Mouse (Mus musculus): ENCODE data around the gene Ank3. TPM values are rescaled to one million over a fixed set of nuclear protein-coding genes. Genes with fewer than 3 reads are reported as not detected.

Gene Ank3
- polyA plus RNA-seq, 1 experiment from 2014 or later: 69.3 TPM

- H3K4me1 ChIP-seq (ENCODE audit: control insufficient read depth, insufficient read depth, low read depth, low read length): peaks cover 35% of the 10 kb centered on the region
- 40% methylated on average over 5 of the region's 5 CpGs for WGBS
- H3K27ac ChIP-seq (ENCODE audit: low read depth, low read length): peak overlapping the region; percentile 55; the same call in 1 of the 2 replicates
- no peak for ATAC-seq
- H3K27me3 ChIP-seq (replicated peaks; ENCODE audit: control insufficient read depth, insufficient read depth, low read length): no peaks in the 10 kb centered on the region
- H3K9ac ChIP-seq (ENCODE audit: low read depth, low read length): no peak overlapping the region
- H3K36me3 ChIP-seq (ENCODE audit: control insufficient read depth, insufficient read depth, low read length): no peaks in the 10 kb centered on the region
- H3K9me3 ChIP-seq (ENCODE audit: control insufficient read depth, low read length): no peaks in the 10 kb centered on the region
- no peak overlapping the region for H3K4me3 ChIP-seq (ENCODE audit: low read length)
- no peak overlapping the region for H3K4me2 ChIP-seq (ENCODE audit: low read length)
Observed at GRCm38 (mm10) chr10:69634891-69635290, 236.3 kb downstream of the Ank3 start.

GRCm38 (mm10) chr10:69635910-69636656 lies 237.5 kb downstream of the Ank3 start:
- 0 out of 2 replicates have a peak, but pooled peaks have one; percentile 6 for ATAC-seq
- WGBS: 33% methylated on average over 11 of the region's 11 CpGs
- Histone ChIP-seq H3K4me1 (ENCODE audit: control insufficient read depth, insufficient read depth, low read depth, low read length) (peaks cover 31% of the 10 kb centered on the region), H3K9me3 (ENCODE audit: control insufficient read depth, low read length) (no peaks in the 10 kb centered on the region), H3K9ac (ENCODE audit: low read depth, low read length) (no peak overlapping the region), H3K27ac (ENCODE audit: low read depth, low read length) (no peak overlapping the region), H3K36me3 (ENCODE audit: control insufficient read depth, insufficient read depth, low read length) (no peaks in the 10 kb centered on the region), H3K27me3 (replicated peaks; ENCODE audit: control insufficient read depth, insufficient read depth, low read length) (no peaks in the 10 kb centered on the region), H3K4me3 (ENCODE audit: low read length) (no peak overlapping the region), H3K4me2 (ENCODE audit: low read length) (no peak overlapping the region)

- Histone ChIP-seq H3K9ac (ENCODE audit: low read depth, low read length) (no peak overlapping the region), H3K4me1 (ENCODE audit: control insufficient read depth, insufficient read depth, low read depth, low read length) (peaks cover 31% of the 10 kb centered on the region), H3K4me3 (ENCODE audit: low read length) (no peak overlapping the region), H3K27me3 (replicated peaks; ENCODE audit: control insufficient read depth, insufficient read depth, low read length) (no peaks in the 10 kb centered on the region), H3K36me3 (ENCODE audit: control insufficient read depth, insufficient read depth, low read length) (no peaks in the 10 kb centered on the region), H3K4me2 (ENCODE audit: low read length) (no peak overlapping the region), H3K9me3 (ENCODE audit: control insufficient read depth, low read length) (no peaks in the 10 kb centered on the region), H3K27ac (ENCODE audit: low read depth, low read length) (no peak overlapping the region)
- 89% methylated on average over 6 of the region's 6 CpGs for WGBS
- ATAC-seq: no peak
Observed at GRCm38 (mm10) chr10:69639138-69639537, 240.6 kb downstream of the Ank3 start.

GRCm38 (mm10) chr10:69640617-69641016 lies 242.0 kb downstream of the Ank3 start:
- no peak for ATAC-seq
- Histone ChIP-seq H3K9me3 (ENCODE audit: control insufficient read depth, low read length) (no peaks in the 10 kb centered on the region), H3K27ac (ENCODE audit: low read depth, low read length) (no peak overlapping the region), H3K27me3 (replicated peaks; ENCODE audit: control insufficient read depth, insufficient read depth, low read length) (no peaks in the 10 kb centered on the region), H3K9ac (ENCODE audit: low read depth, low read length) (no peak overlapping the region), H3K36me3 (ENCODE audit: control insufficient read depth, insufficient read depth, low read length) (no peaks in the 10 kb centered on the region), H3K4me2 (ENCODE audit: low read length) (no peak overlapping the region), H3K4me1 (ENCODE audit: control insufficient read depth, insufficient read depth, low read depth, low read length) (peaks cover 19% of the 10 kb centered on the region), H3K4me3 (ENCODE audit: low read length) (no peak overlapping the region)
- WGBS: 65% methylated on average over 4 of the region's 4 CpGs

GRCm38 (mm10) chr10:69643481-69643880 lies 244.9 kb downstream of the Ank3 start:
- no peaks in the 10 kb centered on the region for H3K27me3 ChIP-seq (replicated peaks; ENCODE audit: control insufficient read depth, insufficient read depth, low read length)
- H3K4me3 ChIP-seq (ENCODE audit: low read length): no peak overlapping the region
- no peaks in the 10 kb centered on the region for H3K36me3 ChIP-seq (ENCODE audit: control insufficient read depth, insufficient read depth, low read length)
- H3K9ac ChIP-seq (ENCODE audit: low read depth, low read length): no peak overlapping the region
- no peaks in the 10 kb centered on the region for H3K9me3 ChIP-seq (ENCODE audit: control insufficient read depth, low read length)
- no peak overlapping the region for H3K4me2 ChIP-seq (ENCODE audit: low read length)
- ATAC-seq: no peak
- H3K27ac ChIP-seq (ENCODE audit: low read depth, low read length): no peak overlapping the region
- WGBS: 57% methylated on average over 3 of the region's 3 CpGs
- H3K4me1 ChIP-seq (ENCODE audit: control insufficient read depth, insufficient read depth, low read depth, low read length): peaks cover 1% of the 10 kb centered on the region; the same call in 1 of the 2 replicates

GRCm38 (mm10) chr10:69643986-69644385 lies 245.4 kb downstream of the Ank3 start:
- H3K4me3 ChIP-seq (ENCODE audit: low read length): no peak overlapping the region
- ATAC-seq: no peak
- no peaks in the 10 kb centered on the region for H3K36me3 ChIP-seq (ENCODE audit: control insufficient read depth, insufficient read depth, low read length)
- no peaks in the 10 kb centered on the region for H3K27me3 ChIP-seq (replicated peaks; ENCODE audit: control insufficient read depth, insufficient read depth, low read length)
- H3K9me3 ChIP-seq (ENCODE audit: control insufficient read depth, low read length): no peaks in the 10 kb centered on the region
- no peak overlapping the region for H3K9ac ChIP-seq (ENCODE audit: low read depth, low read length)
- 82% methylated on average over 6 of the region's 6 CpGs for WGBS
- no peak overlapping the region for H3K4me2 ChIP-seq (ENCODE audit: low read length)
- H3K4me1 ChIP-seq (ENCODE audit: control insufficient read depth, insufficient read depth, low read depth, low read length): no peaks in the 10 kb centered on the region
- no peak overlapping the region for H3K27ac ChIP-seq (ENCODE audit: low read depth, low read length)

GRCm38 (mm10) chr10:69645311-69645802 lies 246.8 kb downstream of the Ank3 start:
- 93% methylated on average over 5 of the region's 5 CpGs for WGBS

GRCm38 (mm10) chr10:69645929-69646328 lies 247.4 kb downstream of the Ank3 start:
- Histone ChIP-seq H3K9ac (ENCODE audit: low read depth, low read length) (no peak overlapping the region), H3K4me3 (ENCODE audit: low read length) (no peak overlapping the region), H3K9me3 (ENCODE audit: control insufficient read depth, low read length) (no peaks in the 10 kb centered on the region), H3K27ac (ENCODE audit: low read depth, low read length) (no peak overlapping the region), H3K4me1 (ENCODE audit: control insufficient read depth, insufficient read depth, low read depth, low read length) (no peaks in the 10 kb centered on the region), H3K27me3 (replicated peaks; ENCODE audit: control insufficient read depth, insufficient read depth, low read length) (no peaks in the 10 kb centered on the region), H3K4me2 (ENCODE audit: low read length) (no peak overlapping the region), H3K36me3 (ENCODE audit: control insufficient read depth, insufficient read depth, low read length) (no peaks in the 10 kb centered on the region)
- WGBS: 93% methylated on average over 9 of the region's 9 CpGs
- ATAC-seq: no peak

More at GRCm38 (mm10) chr10:69645311-69645802, 246.8 kb downstream of the Ank3 start:
- H3K4me3 ChIP-seq (ENCODE audit: low read length): no peak overlapping the region
- H3K36me3 ChIP-seq (ENCODE audit: control insufficient read depth, insufficient read depth, low read length): no peaks in the 10 kb centered on the region
- no peak overlapping the region for H3K4me2 ChIP-seq (ENCODE audit: low read length)
- no peak for ATAC-seq
- H3K4me1 ChIP-seq (ENCODE audit: control insufficient read depth, insufficient read depth, low read depth, low read length): no peaks in the 10 kb centered on the region
- H3K9me3 ChIP-seq (ENCODE audit: control insufficient read depth, low read length): no peaks in the 10 kb centered on the region
- H3K9ac ChIP-seq (ENCODE audit: low read depth, low read length): no peak overlapping the region
- H3K27ac ChIP-seq (ENCODE audit: low read depth, low read length): no peak overlapping the region
- H3K27me3 ChIP-seq (replicated peaks; ENCODE audit: control insufficient read depth, insufficient read depth, low read length): no peaks in the 10 kb centered on the region

GRCm38 (mm10) chr10:69650074-69650473 lies 251.5 kb downstream of the Ank3 start:
- no peak overlapping the region for H3K9ac ChIP-seq (ENCODE audit: low read depth, low read length)
- no peak overlapping the region for H3K4me2 ChIP-seq (ENCODE audit: low read length)
- no peaks in the 10 kb centered on the region for H3K36me3 ChIP-seq (ENCODE audit: control insufficient read depth, insufficient read depth, low read length)
- H3K9me3 ChIP-seq (ENCODE audit: control insufficient read depth, low read length): no peaks in the 10 kb centered on the region
- H3K27ac ChIP-seq (ENCODE audit: low read depth, low read length): no peak overlapping the region
- no peaks in the 10 kb centered on the region for H3K27me3 ChIP-seq (replicated peaks; ENCODE audit: control insufficient read depth, insufficient read depth, low read length)
- WGBS: 54% methylated on average over 4 of the region's 4 CpGs
- no peak for ATAC-seq
- no peak overlapping the region for H3K4me3 ChIP-seq (ENCODE audit: low read length)
- H3K4me1 ChIP-seq (ENCODE audit: control insufficient read depth, insufficient read depth, low read depth, low read length): peaks cover 13% of the 10 kb centered on the region

Measured in hindbrain, embryonic 16.5 days (tissue).